Mouse (Mus musculus): Measurements from ENCODE around the gene Myh9.
A peak's percentile ranks its signal among the peaks of the same experiment; 100 is the strongest.

The Myh9 gene

DNA sequence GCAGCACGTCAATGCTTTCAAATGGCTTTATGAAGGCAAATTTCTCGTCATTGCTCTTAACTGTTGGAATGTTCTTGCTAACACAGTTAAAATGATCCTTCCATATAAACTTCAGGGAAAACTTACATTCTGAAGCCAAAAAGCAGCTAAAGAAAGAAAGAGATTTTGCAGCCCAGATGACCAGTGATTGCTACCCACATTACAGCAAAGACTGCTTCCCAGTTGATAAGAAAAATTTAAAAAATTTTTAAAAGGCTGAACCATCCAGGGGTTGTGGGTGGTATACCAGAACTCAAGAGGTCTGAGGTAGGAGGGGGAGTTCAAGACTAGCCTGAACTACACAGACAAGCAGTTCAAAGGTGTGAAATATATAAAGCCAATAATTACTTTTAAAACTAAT, 1.1 kb upstream of the Myh9 start:
- no peak for DNase-seq (ENCODE audit: low spot score)

DNA sequence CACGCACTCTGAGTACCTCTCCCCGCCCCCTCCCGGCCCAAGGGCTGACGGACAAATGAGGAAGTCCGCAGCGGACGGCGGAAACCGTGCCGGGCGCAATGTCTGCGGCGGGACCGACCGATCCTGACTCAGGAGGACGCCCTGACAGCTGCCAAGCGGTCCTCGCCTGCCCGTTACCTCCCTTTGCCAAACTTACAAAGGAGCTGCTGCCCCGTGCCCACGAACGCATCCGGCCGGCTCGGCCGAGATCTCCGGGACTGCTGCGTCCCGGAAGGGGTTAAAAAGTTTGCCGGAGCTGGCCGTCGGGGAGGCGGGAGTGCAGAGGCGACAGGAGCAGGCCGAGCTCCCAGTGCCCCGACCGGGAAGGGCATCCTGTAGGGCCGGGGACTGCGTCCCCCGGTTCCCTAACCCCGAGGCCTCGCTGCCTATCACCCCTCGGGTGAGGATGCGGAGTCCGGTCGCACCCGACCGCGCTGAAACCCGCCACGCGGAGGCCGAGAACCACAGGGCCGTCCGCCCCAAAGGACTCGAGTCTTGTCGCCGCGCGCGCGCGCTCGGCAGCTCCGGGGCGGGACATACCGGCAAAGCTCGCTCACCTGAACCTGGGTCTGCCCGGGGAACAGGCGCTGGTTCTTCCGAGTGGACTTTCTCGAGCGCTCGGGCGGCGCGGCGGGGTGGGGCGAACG, 471 bp downstream of the Myh9 start:
- peak; percentile 70 for DNase-seq (ENCODE audit: low spot score)

DNA sequence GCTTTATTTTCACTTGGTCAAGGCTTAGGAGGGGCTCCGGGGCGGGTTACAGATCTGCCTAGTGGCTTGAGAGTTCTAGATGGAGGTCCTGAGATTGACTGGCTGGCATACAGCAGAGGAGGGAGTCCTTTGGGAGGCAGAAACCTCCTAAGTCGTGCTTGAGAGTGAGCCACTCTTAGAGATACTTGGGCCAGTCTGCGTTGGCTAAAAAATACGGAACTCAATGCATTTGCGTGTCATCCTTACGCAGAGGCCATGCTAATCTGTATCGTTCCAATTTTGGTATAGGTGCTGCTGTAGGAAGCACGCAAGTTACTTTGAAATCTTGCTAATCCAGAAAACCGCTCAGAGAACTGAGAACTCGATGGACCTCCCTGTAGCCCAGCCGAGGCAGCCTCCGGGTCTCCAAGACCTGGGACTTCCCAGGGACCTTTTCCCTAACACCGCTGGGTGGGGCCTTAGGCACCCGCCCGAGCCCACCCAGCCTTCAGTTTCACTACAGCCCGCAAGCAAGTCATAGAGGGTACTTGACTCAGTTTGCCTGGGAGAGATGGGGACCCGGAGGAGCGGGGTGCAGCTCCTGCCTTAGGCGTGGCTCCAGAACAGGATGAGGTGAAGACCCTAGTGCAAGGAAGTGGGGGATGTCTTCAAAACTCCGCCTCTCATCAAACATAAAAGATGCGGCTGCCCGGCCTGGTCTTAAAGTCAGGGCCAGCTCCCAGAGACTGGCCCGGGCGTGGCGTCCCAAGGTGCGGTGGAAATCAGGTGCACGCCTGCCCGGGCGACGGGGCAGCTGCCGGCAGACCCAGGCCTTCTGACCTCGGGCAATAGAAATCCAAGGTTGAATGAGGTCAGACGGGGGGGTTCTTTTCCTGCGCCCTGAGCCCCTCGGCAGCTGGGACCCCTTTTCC, 1.3 kb downstream of the Myh9 start:
- DNase-seq (ENCODE audit: low spot score): no peak

- no peak for DNase-seq (ENCODE audit: low spot score)
Observed at GRCm38 (mm10) chr15:77839529-77840286, 2.3 kb downstream of the Myh9 start.

DNA sequence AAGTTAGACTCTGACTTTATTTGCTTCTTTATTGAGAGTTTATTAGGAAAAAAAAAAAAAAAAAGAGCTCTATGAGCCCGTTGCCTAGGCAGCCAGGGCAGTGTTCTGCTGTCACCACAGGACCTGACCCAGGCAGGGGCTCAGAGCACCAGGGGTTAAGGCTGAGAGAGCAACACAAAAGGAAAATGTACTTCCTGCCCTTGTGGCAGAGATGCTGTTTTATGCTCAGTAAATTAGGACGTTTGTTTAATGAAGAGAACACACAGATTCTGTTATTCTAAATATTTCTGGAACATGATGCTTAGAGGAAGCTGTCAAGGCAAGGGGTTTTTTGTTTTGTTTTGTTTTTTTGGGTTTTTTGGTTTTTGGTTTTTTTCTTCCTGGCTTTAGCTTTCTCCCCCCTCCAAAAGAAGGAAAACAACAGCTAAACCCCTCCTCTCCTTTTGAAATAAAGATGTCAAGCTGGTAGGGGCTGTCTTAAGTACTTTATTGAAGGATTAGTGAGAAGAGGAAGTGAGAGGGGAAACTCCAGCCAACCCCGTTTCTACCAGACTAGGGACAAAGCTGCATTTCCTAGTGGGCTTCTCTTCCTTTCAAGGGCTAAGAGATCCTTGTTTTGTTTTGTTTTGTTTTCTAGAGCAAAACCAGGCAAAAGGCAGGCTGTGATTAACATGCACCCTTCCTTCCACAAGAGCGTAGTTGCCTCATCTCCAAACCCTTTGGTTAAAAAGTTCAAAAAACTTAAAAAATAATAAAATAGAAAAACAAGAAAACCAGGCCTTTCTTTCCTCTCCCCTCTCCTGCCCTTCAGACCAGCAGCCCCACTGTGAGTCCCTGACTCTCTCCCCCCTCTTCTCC, 3.2 kb downstream of the Myh9 start:
- DNase-seq (ENCODE audit: low spot score): no peak

- no peak for DNase-seq (ENCODE audit: low spot score)
Observed at GRCm38 (mm10) chr15:77837444-77838117, 4.4 kb downstream of the Myh9 start.

- no peak for DNase-seq (ENCODE audit: low spot score)
Observed at GRCm38 (mm10) chr15:77836692-77837443, 5.1 kb downstream of the Myh9 start.

DNA sequence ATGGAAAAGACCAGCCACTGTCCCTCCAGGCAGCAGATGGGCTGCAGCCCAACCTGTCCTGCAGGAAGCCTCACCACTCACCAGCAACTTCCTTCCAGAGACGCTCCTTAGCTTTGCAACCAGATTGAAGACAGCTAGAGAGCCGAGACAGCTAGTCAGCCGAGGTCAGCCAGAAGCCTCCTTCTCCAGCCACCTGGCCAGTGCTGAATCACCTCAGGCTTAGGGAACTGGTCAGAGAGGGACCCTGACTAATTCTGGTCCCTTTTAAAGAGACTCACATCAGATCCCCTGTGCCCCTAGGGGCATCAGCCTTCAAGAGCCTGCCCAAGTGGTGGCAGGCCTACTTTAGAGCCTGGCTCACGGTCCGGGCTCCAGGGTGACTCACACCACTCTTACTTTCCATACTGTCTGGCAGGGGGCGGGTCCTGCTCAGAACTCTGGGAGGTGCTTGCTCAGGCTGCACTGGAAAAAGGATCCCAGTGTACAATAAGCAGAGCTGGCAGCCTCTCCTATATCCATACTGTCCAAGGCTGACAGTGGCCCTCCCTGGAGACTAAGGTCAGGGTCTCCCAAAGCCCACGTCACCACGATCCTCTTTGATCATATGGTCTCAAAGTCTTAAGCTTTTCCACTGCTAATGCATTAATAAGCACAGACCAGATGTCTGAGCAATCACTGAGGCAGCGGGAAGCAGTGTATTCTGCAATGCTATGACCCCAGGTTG, 5.9 kb downstream of the Myh9 start:
- DNase-seq (ENCODE audit: low spot score): no peak

DNA sequence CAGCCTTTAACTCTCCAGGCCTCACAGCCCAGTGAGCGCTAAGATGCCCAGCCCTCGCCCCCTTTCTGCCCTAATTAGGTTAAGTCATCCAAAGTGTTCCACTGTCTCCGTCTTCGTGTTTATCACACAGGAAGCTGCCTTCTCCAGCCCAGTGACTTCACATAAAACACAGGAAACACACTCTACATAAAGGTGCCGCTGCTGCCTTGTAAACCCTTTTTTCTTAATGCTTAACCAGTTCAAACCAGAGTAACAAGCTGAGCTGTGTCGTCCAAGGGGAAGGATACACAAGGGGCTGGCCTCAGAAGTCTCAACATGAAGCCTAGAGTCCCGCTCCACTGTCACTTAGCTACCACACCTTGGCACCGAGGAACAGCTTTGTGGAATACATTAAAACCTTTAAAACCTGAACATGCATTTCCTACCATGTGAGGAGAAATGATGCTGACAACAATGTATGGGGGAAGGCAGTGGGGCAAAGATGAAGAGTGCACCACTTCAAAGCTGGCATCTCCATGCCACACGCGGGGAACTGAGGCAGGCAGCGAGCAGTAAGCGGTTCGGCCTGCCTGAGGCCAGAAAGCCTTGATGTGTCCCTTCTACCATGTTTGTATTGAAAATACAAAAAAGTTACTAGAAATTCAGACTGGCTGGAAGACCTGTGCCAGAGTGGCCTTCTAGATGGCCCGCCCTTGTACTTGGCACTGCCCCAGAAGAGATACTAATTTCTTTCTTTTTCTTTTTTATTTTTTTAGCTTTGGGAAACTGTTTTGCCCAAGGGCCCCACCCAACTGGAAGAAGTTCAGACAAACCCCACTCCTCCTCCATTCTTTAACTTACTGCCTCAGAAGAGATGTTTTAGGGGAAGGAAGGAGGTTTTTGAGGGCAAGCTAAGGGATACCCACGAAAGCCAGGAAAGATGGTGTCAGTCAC, 7.4 kb downstream of the Myh9 start:
- DNase-seq (ENCODE audit: low spot score): no peak

DNA sequence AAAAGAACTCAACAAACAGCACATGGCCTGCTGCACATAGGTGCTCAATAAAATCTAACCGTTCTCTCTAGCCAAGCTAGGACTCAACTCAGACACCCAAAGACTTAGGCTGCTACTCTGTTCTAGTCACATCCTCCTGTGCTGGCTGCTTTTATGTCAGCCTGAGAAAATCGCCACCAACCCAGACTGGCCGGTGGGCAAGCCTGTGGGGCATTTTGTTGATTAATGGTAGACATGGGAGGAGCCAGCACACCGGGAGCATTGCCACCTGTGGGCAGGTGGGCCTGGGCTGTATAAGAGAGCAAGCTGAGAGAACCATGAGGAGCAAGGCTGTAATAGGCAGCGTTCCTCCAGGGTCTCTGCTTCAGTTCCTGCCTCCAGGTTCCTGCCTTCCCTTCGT, 8.2 kb downstream of the Myh9 start:
- DNase-seq (ENCODE audit: low spot score): no peak

GRCm38 (mm10) chr15:77833083-77833482, 8.9 kb downstream of the Myh9 start:
- no peak for DNase-seq (ENCODE audit: low spot score)

DNA sequence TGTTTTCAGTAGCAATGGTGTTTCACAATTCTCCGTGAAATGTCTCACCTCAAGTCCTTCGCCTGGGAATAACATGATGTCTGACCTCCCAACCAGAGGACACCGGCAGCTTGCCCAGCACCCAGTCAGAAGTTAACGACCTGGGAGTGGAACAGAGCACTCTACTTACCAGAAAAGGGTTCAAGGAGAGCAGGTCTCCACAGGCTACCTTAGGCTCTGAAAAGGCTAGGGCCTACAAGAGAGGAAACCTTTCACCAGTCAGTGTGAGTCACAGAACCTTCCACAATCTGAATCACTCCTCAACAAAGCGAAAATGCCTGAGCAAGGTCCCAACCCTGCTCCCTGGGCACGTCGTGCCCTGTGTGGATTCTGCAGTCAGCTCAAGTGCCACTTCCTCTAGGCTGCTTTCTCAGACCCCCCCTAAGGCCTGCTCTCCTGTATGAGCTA, 9.5 kb downstream of the Myh9 start:
- DNase-seq (ENCODE audit: low spot score): no peak

GRCm38 (mm10) chr15:77831754-77832457, 10.1 kb downstream of the Myh9 start:
- no peak for DNase-seq (ENCODE audit: low spot score)

GRCm38 (mm10) chr15:77831138-77831579, 10.8 kb downstream of the Myh9 start:
- no peak for DNase-seq (ENCODE audit: low spot score)

DNA sequence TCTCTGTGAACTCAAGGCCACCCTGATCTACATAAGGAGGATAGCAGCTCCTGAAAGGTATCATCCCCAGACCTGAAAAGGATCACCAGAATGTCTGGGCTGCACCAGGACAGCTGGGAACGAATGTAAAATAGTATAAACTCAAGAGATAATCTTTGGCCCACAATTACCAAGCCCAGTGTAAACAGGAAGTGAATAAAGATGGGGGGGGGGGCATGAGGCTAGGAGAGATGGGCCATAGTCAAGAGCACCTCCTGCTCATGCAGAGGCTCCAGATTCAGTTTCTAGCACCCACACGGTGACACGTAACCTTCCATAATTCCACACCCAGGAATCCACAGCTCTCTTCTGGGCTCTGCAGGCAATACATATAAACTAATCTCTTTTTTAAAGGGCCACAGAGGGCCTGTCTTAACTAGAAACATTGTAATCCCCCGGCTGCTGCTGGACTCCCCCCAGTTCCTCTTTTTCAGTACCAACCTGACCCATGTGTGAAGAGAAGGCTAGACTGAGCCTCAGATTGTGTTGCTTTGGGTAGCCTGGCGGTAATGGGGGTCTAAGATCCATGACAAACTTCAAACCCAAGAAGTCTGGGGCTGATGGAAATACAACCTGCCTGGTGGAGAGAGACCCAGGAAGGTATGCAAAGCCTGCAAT, 11.4 kb downstream of the Myh9 start:
- no peak for DNase-seq (ENCODE audit: low spot score)

DNA sequence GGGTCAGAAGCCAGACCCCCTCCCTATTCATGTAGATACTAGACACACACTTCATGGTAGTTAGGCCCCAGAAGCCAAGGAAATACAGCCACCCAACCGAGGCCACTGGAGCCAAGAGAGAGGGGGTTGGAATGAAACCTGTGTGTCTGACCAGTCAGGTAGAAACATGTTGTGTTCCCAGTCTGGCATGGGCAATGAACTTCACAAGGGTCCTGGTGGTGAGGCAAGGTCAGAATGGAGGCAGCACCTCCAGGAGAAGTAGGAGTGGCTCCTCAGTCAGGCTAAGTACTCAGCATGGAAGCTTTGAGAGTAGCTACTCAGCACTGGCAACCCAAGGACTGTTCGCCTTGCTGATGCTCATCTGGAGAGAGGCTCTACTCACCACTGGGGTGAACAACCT, 12.4 kb downstream of the Myh9 start:
- DNase-seq (ENCODE audit: low spot score): no peak

DNA sequence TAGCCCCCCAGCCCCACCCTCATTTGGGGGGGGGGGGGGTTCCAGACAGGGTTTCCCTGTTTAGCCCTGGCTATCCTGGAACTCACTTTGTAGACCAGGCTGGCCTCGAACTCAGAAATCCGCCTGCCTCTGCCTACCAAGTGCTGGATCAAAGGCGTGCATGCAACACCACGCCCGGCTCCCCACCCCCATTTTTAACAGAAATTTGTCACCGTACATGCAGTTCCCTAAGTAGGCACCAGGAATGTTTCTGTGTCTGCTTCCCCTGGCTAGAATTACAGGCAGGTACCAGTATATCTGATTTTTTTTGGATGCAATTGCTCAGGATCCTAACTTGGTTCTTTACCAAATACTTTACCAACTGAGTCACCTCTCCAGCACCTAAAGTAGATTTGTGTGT, 13.1 kb downstream of the Myh9 start:
- DNase-seq (ENCODE audit: low spot score): no peak
